Mouse (Mus musculus): ENCODE measurements around the gene Tmem185b. TPM values are rescaled to one million over a fixed set of nuclear protein-coding genes. Genes with fewer than 3 reads are reported as not detected.

The Tmem185b gene
- polyA plus RNA-seq, 1 experiment from 2014 or later: 11.6 TPM

DNA sequence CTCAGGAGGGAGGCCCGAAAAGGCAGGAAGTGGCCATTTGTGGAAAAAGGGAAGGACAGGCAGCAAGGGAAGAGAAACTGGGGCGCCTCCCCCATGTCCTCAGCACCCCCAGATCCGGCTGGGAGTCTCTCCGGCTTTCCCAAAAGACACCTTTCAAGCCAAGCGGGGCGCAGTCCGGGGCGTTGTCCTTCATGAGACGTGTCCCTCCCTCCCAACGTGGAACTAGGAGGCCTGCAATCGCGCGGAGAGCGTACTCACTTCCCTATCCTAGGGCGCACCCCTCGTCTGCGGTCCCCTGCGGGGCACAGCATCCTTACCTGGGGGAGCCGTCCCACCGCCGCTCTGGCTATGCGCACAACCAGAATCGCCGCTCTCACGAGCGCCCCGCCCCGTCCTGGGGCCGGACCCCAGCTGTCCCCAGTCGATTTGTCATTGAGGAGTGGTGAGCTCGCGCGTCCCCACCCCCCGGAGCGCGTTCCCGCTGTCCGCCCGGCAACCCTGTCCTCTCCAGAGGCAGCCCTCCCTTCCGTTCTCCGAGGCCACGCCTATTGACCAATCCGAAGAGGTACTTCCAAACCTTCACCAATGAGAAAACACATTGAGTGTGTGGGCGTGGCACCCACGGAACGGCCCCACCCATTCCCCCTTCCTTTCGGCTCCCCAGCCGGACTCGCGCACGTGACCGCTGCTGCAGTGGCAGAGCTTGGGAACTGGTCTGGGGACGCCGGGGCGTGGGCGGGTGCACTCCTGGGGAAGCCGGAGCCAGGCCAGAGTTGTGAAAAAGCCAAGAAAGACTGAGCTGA is 21.5 kb upstream of the Tmem185b start, which contains the start of gene Ralb:
Gene Ralb (minus strand): TSS at position 535 of the 803 bp plus-strand sequence.
- ATAC-seq: peak; percentile 96
- Histone ChIP-seq H3K36me3 (peaks cover 13% of the 10 kb centered on the region), H3K4me1 (peaks cover 43% of the 10 kb centered on the region), H3K4me3 (peak within 1 kb of the TSS; percentile 71), H3K9me3 (replicated peaks) (no peaks in the 10 kb centered on the region), H3K27ac (peak within 1 kb of the TSS; percentile 71), H3K9ac (peak within 1 kb of the TSS; percentile 76), H3K4me2 (peak within 1 kb of the TSS; percentile 88), H3K27me3 (replicated peaks) (peaks cover 33% of the 10 kb centered on the region)
- under 1% methylated on average over 57 of the region's 57 CpGs for WGBS (ENCODE audit: insufficient replicate concordance)

DNA sequence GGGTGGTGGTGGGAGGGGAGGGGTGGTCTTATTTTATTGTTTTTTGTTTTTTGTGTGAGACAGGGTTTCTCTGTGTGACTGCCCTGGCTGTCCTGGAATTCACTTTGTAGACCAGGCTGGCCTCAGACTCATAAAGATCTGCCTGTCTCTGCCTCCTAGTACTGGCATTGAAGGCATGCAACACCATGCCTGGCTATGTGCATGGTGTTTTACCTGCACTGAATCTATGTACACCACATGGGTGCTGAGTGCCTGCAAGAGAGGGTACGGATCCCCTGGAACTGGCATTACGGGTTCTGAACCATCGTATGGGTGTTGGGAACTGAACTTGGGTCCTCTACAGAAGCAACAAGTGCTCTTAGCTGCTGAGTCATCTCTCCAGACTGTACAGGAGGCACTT is 20.0 kb upstream of the Tmem185b start:
- H3K27ac ChIP-seq: no peak overlapping the region
- H3K36me3 ChIP-seq: peaks cover 6% of the 10 kb centered on the region; the same call in 1 of the 2 replicates
- no peaks in the 10 kb centered on the region for H3K9me3 ChIP-seq (replicated peaks)
- WGBS (ENCODE audit: insufficient replicate concordance): 86% methylated on average over 3 of the region's 3 CpGs
- no peak overlapping the region for H3K4me2 ChIP-seq
- H3K4me3 ChIP-seq: no peak overlapping the region
- peaks cover 47% of the 10 kb centered on the region for H3K27me3 ChIP-seq (replicated peaks)
- no peak overlapping the region for H3K9ac ChIP-seq
- ATAC-seq: no peak
- peaks cover 45% of the 10 kb centered on the region for H3K4me1 ChIP-seq

DNA sequence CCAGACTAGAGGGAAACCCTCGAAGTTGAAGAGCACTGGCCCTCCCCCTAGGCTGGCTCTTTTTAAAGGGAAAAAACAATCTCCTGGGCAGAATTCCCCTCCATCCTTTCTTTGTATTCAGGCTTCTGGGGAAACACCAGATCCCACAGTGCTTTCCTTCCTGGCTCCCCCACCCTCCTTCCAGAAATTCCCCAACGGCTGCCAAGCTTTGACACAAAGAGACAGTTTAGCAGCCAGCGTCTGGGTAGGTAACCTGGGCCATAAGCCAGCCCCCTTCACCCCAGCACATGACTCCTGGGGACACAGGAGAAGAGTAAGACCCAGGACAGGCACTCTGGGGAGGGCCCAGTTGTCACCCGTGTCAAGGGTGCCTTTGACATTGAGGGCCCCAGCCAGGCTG is 17.4 kb upstream of the Tmem185b start:
- Histone ChIP-seq H3K9ac (no peak overlapping the region), H3K36me3 (no peaks in the 10 kb centered on the region), H3K4me3 (no peak overlapping the region), H3K4me2 (no peak overlapping the region), H3K27ac (no peak overlapping the region), H3K27me3 (replicated peaks) (peaks cover 55% of the 10 kb centered on the region), H3K9me3 (replicated peaks) (no peaks in the 10 kb centered on the region), H3K4me1 (peaks cover 23% of the 10 kb centered on the region)
- ATAC-seq: no peak
- 38% methylated on average over 4 of the region's 4 CpGs for WGBS (ENCODE audit: insufficient replicate concordance)

DNA sequence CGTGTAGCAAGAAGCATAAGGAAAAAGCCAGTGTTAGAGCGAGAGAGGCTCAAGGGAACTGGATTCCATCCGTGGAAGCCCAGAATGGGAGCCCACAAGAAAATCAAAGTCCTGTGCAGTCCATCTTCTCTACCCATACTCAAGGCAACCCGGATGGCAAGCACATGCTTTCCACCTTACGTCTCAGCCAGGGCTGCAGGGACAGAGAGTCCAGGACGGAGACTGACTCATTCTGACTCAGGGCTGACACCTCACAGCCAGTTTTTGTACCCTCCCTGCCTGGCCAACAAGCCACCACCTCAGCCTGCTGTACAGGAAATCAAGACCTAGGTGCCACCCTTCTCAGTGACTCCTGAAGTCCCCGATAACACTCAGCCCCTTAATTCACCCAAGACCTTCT is 16.5 kb upstream of the Tmem185b start:
- Histone ChIP-seq H3K4me1 (peaks cover 13% of the 10 kb centered on the region), H3K4me3 (no peak overlapping the region), H3K27ac (no peak overlapping the region), H3K27me3 (replicated peaks) (peaks cover 55% of the 10 kb centered on the region), H3K36me3 (no peaks in the 10 kb centered on the region), H3K4me2 (no peak overlapping the region), H3K9me3 (replicated peaks) (no peaks in the 10 kb centered on the region), H3K9ac (no peak overlapping the region)
- 65% methylated on average over 7 of the region's 7 CpGs for WGBS (ENCODE audit: insufficient replicate concordance)
- ATAC-seq: no peak

DNA sequence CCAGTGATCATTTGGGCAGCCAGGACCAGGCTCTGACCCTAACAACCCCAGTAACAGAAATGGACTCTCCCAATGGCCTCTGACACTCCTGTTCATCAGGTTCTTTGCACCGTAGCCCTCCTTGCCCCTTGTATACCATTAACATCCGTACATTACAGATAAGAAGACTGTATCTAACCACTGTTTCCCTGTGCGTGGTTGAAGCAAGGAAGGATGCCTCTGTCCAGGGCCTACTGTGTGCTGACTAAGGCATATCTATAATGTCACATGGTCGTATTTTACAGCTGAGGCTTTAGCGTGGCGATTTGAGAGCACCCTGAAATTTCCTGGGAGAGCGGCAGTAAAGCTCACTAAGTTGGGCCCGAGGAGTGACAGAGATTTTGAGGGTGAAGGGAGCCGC is 15.6 kb upstream of the Tmem185b start:
- H3K27ac ChIP-seq: no peak overlapping the region
- no peaks in the 10 kb centered on the region for H3K9me3 ChIP-seq (replicated peaks)
- no peak overlapping the region for H3K9ac ChIP-seq
- ATAC-seq: peak; percentile 25; the same call in 1 of the 2 replicates
- 18% methylated on average over 9 of the region's 9 CpGs for WGBS (ENCODE audit: insufficient replicate concordance)
- no peak overlapping the region for H3K4me3 ChIP-seq
- H3K27me3 ChIP-seq (replicated peaks): peaks cover 55% of the 10 kb centered on the region
- H3K36me3 ChIP-seq: no peaks in the 10 kb centered on the region
- peaks cover 6% of the 10 kb centered on the region for H3K4me1 ChIP-seq
- no peak overlapping the region for H3K4me2 ChIP-seq

DNA sequence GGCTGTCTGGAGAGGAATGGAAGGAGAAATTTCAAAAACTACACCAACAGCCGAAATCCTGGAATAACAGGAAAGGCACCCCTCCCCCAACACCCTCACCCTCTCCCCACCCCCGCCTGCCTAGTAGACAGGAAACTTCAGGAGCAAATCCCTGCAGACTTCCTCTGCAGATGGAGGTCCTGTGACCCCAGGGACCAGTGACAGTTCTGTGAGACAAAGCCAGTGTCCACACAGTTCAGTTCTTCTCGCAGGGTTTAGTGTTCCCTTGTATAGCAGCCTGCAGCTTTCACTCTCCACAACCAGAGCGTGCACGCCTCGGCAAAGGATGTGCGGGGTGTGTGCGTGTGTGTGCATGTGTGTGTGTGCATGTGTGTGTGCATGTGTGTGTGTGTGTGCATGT is 15.1 kb upstream of the Tmem185b start:
- no peak for ATAC-seq

DNA sequence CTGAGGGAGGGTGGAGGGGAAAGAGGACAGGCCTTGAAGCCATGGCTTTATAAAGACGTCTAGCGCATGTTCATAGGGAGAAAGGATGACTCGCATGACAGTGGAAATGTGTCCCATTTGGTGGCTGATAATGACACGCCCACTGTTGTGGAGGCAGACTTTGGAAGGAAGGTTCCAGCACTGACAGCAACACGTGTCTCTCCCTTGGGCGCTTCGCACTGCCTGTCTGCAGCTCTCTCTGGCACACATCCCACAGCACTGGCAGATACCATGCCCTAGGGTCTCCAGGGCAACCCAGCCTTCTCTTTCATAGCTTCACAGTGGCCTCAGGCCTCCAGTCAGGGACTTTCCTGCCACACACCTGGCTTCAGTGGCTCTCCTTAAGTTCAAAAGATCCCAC is 7.9 kb upstream of the Tmem185b start:
- no peak overlapping the region for H3K4me2 ChIP-seq
- no peak overlapping the region for H3K9ac ChIP-seq
- H3K27ac ChIP-seq: no peak overlapping the region
- WGBS (ENCODE audit: insufficient replicate concordance): 61% methylated on average over 7 of the region's 7 CpGs
- H3K9me3 ChIP-seq (replicated peaks): no peaks in the 10 kb centered on the region
- H3K4me3 ChIP-seq: no peak overlapping the region
- H3K36me3 ChIP-seq: no peaks in the 10 kb centered on the region
- ATAC-seq: no peak
- H3K4me1 ChIP-seq: peaks cover 12% of the 10 kb centered on the region; the same call in 1 of the 2 replicates
- H3K27me3 ChIP-seq (replicated peaks): peaks cover 5% of the 10 kb centered on the region; the same call in 1 of the 2 replicates

More for the DNA sequence above, 15.1 kb upstream of the Tmem185b start:
- WGBS (ENCODE audit: insufficient replicate concordance): 49% methylated on average over 8 of the region's 8 CpGs
- Histone ChIP-seq H3K36me3 (no peaks in the 10 kb centered on the region), H3K9me3 (replicated peaks) (no peaks in the 10 kb centered on the region), H3K4me1 (peaks cover 4% of the 10 kb centered on the region; the same call in 1 of the 2 replicates), H3K4me3 (no peak overlapping the region), H3K9ac (no peak overlapping the region), H3K27me3 (replicated peaks) (peaks cover 54% of the 10 kb centered on the region), H3K27ac (no peak overlapping the region), H3K4me2 (no peak overlapping the region)

DNA sequence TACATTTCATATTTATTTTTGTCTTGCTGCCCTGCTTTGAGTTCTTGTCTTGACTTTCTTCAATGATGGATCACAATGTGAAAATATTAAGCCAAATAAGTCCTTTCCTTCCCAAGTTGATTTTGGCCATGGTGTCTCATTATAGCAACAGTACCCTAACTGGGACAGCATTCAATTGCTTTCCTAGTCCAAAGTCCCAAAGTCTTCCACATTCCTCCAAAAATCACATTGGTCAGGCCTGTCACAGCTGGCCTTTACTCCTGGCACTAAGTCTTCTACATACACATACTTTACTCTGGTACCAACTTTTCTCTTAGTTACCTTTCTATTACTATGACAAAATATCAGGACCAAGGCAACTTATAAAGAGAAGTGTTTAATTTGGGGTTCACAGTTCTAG is 7.2 kb upstream of the Tmem185b start:
- no peaks in the 10 kb centered on the region for H3K36me3 ChIP-seq
- no peak overlapping the region for H3K9ac ChIP-seq
- no peak overlapping the region for H3K27ac ChIP-seq
- no peak for ATAC-seq
- H3K4me1 ChIP-seq: peaks cover 15% of the 10 kb centered on the region; the same call in 1 of the 2 replicates
- no peaks in the 10 kb centered on the region for H3K9me3 ChIP-seq (replicated peaks)
- H3K4me3 ChIP-seq: no peak overlapping the region
- no peaks in the 10 kb centered on the region; the same call in 1 of the 2 replicates for H3K27me3 ChIP-seq (replicated peaks)
- H3K4me2 ChIP-seq: no peak overlapping the region

DNA sequence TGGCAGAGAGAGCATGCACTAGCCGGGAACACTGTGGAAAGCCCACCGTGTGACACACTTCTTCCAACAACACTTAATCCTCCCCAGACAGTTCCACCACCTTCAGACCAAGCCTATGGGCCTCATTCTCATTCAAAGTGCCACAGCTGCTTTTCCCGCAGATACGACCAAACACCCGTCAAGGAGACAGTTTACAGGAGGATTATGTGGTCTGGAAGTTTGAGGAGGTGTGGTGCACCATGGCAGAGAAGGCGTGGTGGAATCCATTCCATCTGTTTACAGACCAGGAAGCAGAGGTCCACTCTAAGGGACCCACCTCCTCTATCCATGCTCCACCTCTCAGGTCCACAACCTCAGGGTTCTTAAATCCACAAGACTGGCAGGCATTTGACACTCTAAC is 6.7 kb upstream of the Tmem185b start:
- WGBS (ENCODE audit: insufficient replicate concordance): 69% methylated on average over 6 of the region's 6 CpGs
- Histone ChIP-seq H3K4me3 (no peak overlapping the region), H3K4me1 (peaks cover 15% of the 10 kb centered on the region; the same call in 1 of the 2 replicates), H3K36me3 (no peaks in the 10 kb centered on the region), H3K27me3 (replicated peaks) (no peaks in the 10 kb centered on the region; the same call in 1 of the 2 replicates), H3K4me2 (no peak overlapping the region), H3K9me3 (replicated peaks) (no peaks in the 10 kb centered on the region), H3K9ac (no peak overlapping the region), H3K27ac (no peak overlapping the region)
- no peak for ATAC-seq

DNA sequence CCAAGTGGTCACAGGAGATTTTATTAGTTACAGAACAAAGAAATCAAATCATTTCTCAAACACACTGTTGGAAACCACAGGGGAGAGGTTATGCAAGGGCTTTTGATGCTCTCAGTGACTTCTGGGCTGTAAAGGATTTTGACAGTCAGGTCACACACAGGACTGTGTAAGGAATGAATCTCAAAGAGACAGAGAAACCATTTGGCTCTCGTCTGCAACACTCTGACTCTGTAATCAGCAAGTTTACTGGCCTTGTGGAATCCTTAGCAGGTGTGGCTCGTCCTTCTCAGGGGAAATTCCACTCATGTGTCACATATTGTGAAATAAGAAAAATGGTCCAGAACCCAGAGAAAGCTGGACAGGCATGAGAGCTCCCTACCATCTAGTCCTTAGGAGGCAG is 4.9 kb upstream of the Tmem185b start:
- 54% methylated on average over 2 of the region's 2 CpGs for WGBS (ENCODE audit: insufficient replicate concordance)
- Histone ChIP-seq H3K4me3 (no peak overlapping the region), H3K4me2 (no peak overlapping the region), H3K36me3 (no peaks in the 10 kb centered on the region), H3K9me3 (replicated peaks) (no peaks in the 10 kb centered on the region), H3K27ac (no peak overlapping the region), H3K27me3 (replicated peaks) (no peaks in the 10 kb centered on the region), H3K9ac (no peak overlapping the region), H3K4me1 (peaks cover 31% of the 10 kb centered on the region)
- no peak for ATAC-seq

DNA sequence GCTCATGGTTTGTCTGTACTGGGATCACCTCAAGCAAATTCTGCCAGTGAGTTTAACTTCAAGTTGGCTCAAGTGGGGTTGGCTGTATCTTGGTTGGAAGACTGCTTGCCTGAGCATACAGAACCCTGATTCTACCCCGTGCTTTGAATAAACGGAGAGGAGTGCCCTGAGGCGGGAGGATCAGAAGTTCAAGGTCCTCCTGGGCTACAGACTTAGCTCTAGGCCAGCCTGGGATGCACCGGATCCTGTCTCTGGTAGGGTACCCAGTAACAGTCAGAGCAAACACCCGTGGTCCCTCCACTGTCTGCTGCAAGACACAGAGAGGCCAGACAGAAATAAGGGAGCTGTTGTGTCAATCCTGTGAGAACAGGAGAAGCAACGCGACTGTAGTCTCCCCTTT is 4.3 kb upstream of the Tmem185b start:
- WGBS (ENCODE audit: insufficient replicate concordance): 69% methylated on average over 7 of the region's 7 CpGs
- ATAC-seq: no peak

DNA sequence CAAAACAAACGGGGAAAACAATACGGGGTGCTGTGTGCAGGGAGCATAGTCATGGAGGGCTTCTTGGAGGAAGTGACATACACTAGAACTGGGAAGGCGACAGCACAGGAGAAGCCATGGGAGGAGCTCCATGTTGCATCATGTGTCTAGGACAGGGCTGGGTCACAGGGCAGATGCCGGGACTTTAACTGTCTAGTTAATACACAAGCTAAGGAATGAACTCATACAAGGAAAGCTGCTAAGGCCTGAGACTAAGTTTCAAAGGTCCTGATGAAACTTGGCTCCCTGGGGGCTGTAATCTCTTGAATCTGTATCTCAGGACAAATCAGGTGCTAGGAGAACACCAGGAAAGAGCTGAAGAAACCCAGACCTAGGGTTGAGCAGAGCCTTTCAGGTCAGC is 3.2 kb upstream of the Tmem185b start:
- ATAC-seq: no peak
- peaks cover 48% of the 10 kb centered on the region for H3K4me1 ChIP-seq
- H3K4me3 ChIP-seq: no peak overlapping the region
- peaks cover 11% of the 10 kb centered on the region for H3K36me3 ChIP-seq
- no peak overlapping the region for H3K9ac ChIP-seq
- WGBS (ENCODE audit: insufficient replicate concordance): 58% methylated on average over 4 of the region's 4 CpGs
- no peaks in the 10 kb centered on the region for H3K27me3 ChIP-seq (replicated peaks)
- H3K9me3 ChIP-seq (replicated peaks): no peaks in the 10 kb centered on the region
- no peak overlapping the region for H3K27ac ChIP-seq
- H3K4me2 ChIP-seq: no peak overlapping the region

More for the DNA sequence above, 4.3 kb upstream of the Tmem185b start:
- Histone ChIP-seq H3K27me3 (replicated peaks) (no peaks in the 10 kb centered on the region), H3K4me2 (no peak overlapping the region), H3K9ac (no peak overlapping the region), H3K4me3 (no peak overlapping the region), H3K9me3 (replicated peaks) (no peaks in the 10 kb centered on the region), H3K4me1 (peaks cover 38% of the 10 kb centered on the region), H3K36me3 (peaks cover 1% of the 10 kb centered on the region), H3K27ac (no peak overlapping the region)

Measured in liver, embryonic 12.5 days (tissue).